Mouse (Mus musculus) brain, adult 2 months (tissue): ENCODE results near the gene Gm5286.
"Not testable (repeated sequence)": the region's sequence is repeated elsewhere in the genome, so short reads cannot be mapped to it uniquely, and the experiment has no call there.

Source experiments
- DNase-seq: peaks from one replicate; pipeline ENCODE4 v3.0.0; 2011; ENCODE audit warnings: low read depth, low spot score

Gm5286 gene

DNA sequence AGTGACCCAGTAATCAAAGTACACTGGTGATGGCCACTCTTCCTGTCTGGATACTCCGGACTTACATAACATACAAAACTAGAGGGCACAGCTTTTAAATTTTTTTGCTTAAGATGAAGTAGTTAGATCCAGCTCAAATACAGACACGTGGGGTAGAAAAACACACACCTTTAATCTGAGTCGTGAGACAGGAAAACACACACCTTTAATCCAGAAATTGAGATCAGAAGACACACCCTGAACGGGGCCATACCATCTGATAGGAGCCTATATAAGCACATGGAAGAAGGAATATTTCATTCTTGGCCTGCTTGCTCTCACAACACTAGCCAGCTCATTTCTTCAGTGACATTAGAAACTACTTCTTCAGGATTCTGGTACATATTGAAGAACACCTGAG, at the start of gene Gm5286:
Gene Gm5286, plus strand, starts transcription at position 301 of the 400 bp plus-strand sequence.
- not testable (repeated sequence) for DNase-seq

DNA sequence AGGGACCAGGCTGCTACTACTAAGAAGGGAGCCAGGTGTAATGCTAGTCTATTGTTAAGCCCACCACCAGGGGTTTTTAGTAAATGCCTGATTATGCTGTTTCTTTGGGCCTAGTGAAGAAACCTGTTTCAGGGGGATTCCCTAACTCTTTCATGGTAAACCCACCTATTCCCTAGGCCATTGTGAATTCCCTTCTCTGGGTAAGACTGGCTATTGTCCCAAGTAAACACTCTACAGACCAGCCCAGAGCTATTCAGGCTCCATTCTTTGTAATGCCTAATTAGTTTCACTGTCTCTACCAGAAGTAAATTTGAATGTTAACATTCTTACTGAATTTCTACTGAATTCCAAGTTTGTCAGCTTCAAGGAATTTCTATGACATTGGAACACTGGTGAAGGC, 29.2 kb upstream of the Gm5286 start:
- DNase-seq, result not testable (repeated sequence)

- DNase-seq, result not testable (repeated sequence)
Measured at GRCm38 (mm10) chr3:94178093-94178492, 18.4 kb upstream of the Gm5286 start, which contains the start of gene Gm10696. TSS of gene Gm10696 (minus strand) at chr3:94178193.
